8 mouse cellular contexts compared by ENCODE assay signal in genomic region chr4:100028641-100029040, GRCm38 (mm10).
A peak's percentile ranks its signal among the peaks of the same experiment; 100 is the strongest.
DNase-seq lines count a peak whose midpoint lies in the region; ATAC-seq and TF ChIP-seq lines count a peak whose summit lies in the region.

No protein-coding gene starts in this region.

- H3K4me1 ChIP-seq in neural tube, embryonic 15.5 days: 0 out of 2 replicates have a peak, but pooled peaks cover 2% of the 10 kb centered on the region
- H3K4me1 ChIP-seq in embryonic fibroblast, embryonic 13.5 days (ENCODE audit: control insufficient read depth, insufficient read depth, low read length): no peaks in the 10 kb centered on the region

- peak; percentile 68 for DNase-seq in neural tube, embryonic 10.5 days (ENCODE audit: extremely low spot score, low spot score)
- DNase-seq in brain, adult 2 months (ENCODE audit: low read depth, low spot score): peak; percentile 88
- peak; percentile 75 to 80 for DNase-seq in heart, postnatal 36 days
- peak; percentile 66 to 72 for DNase-seq in layer of hippocampus, postnatal 36 days
- peak; percentile 75 for DNase-seq in mesoderm, embryonic 11.5 days (ENCODE audit: low read depth, low spot score)
- DNase-seq in thymus, postnatal 4 days: peak; percentile 67

- no peak overlapping the region for H3K4me2 ChIP-seq in neural tube, embryonic 15.5 days

- WGBS in neural tube, embryonic 15.5 days: 17% methylated on average over 3 of the region's 3 CpGs

- intact Hi-C loops in heart, postnatal 36 days (cut with DNase I): loop anchor here (1.0 to 5.0 kb wide), 4 partner anchors 184 to 509 kb away; no protein-coding TSS in a partner anchor

- no peak overlapping the region for H3K4me3 ChIP-seq in neural tube, embryonic 15.5 days (replicated peaks)
- H3K4me3 ChIP-seq in embryonic fibroblast, embryonic 13.5 days (ENCODE audit: insufficient read depth, low read length): no peak overlapping the region

- no peaks in the 10 kb centered on the region for H3K27me3 ChIP-seq in neural tube, embryonic 15.5 days (replicated peaks)

- no peak for TF ChIP-seq POLR2A in embryonic fibroblast, embryonic 13.5 days (IDR thresholded peaks at IDR 0.05; ENCODE audit: low read depth, low read length)

- ATAC-seq in neural tube, embryonic 15.5 days (ENCODE audit: low FRiP score): no peak

- H3K9me3 ChIP-seq in neural tube, embryonic 15.5 days (replicated peaks): no peaks in the 10 kb centered on the region

- H3K9ac ChIP-seq in neural tube, embryonic 15.5 days (replicated peaks): no peak overlapping the region

- TF ChIP-seq CTCF in embryonic fibroblast, embryonic 13.5 days (IDR thresholded peaks at IDR 0.05; ENCODE audit: borderline replicate concordance, insufficient read depth, low read length): peak; percentile 81; the same call in 1 of the 2 replicates

- no peak overlapping the region for H3K27ac ChIP-seq in neural tube, embryonic 15.5 days (replicated peaks)
- no peak overlapping the region for H3K27ac ChIP-seq in embryonic fibroblast, embryonic 13.5 days (ENCODE audit: insufficient read depth, low read length)

- no peaks in the 10 kb centered on the region for H3K36me3 ChIP-seq in neural tube, embryonic 15.5 days
